Mouse (Mus musculus) megakaryocyte-erythroid progenitor cell, adult 5-6 weeks (primary cell): ENCODE measurements around the gene Dcaf10. TPM values are rescaled to one million over a fixed set of nuclear protein-coding genes. Genes with fewer than 3 reads are reported as not detected.
"Not testable (repeated sequence)": the region's sequence is repeated elsewhere in the genome, so short reads cannot be mapped to it uniquely, and the experiment has no call there.

Source experiments
- ATAC-seq: replicated peaks from 2 replicates; pipeline ENCODE4 v1.8.0; 2016; ENCODE audit warnings: mild to moderate bottlenecking, inconsistent platforms; ENCODE audit not compliant: severe bottlenecking, poor library complexity, low FRiP score, low TSS enrichment
- total RNA-seq, 2 experiments: library from RNA; stranded (forward) in 1 of 2; stranded (reverse) in 1 of 2; fragments of 200-1000, 215-1000 nt in 1 of 2; fragments of >200 nt in 1 of 2; fragmentation: Nextera tagmentation in 1 of 2; gene quantifications; 2 replicates each; pipeline ENCODE4 v1.2.3; 2014 to 2017

The Dcaf10 gene
- total RNA-seq (2014; fragmentation: Nextera tagmentation) (13.6 and 19.7 TPM in 2 replicates), total RNA-seq (2017) (10.9 and 11.9 TPM in 2 replicates)

DNA sequence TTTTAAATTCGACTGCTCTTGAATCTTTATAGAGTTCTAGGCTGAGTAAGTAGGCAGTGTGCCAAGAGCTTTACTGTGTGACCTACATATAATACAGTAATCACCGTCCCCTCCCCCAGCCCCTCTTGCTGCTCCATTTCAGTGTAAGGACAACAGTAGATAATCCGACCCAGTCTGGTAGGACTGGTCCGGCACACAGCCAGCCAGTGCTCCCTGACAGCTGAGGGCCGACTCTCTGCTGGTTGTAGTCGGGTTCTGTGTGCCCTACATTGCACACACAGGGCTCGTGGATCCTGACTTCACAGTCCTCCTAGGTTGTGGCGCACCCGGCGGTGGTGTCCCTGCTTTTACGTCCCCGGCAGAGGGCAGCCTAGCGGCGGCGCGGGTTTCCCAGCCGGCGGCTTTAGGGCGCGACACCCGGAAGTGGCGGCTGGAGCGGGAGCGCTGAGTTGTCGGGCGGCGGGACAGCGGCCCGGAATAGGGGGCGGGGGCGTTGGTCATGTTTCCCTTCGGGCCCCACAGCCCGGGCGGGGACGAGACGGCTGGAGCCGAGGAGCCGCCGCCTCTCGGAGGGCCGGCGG is at the start of gene Dcaf10:
Gene Dcaf10 (plus strand): TSS at position 433 of the 581 bp plus-strand sequence.
- peak; percentile 88 for ATAC-seq

DNA sequence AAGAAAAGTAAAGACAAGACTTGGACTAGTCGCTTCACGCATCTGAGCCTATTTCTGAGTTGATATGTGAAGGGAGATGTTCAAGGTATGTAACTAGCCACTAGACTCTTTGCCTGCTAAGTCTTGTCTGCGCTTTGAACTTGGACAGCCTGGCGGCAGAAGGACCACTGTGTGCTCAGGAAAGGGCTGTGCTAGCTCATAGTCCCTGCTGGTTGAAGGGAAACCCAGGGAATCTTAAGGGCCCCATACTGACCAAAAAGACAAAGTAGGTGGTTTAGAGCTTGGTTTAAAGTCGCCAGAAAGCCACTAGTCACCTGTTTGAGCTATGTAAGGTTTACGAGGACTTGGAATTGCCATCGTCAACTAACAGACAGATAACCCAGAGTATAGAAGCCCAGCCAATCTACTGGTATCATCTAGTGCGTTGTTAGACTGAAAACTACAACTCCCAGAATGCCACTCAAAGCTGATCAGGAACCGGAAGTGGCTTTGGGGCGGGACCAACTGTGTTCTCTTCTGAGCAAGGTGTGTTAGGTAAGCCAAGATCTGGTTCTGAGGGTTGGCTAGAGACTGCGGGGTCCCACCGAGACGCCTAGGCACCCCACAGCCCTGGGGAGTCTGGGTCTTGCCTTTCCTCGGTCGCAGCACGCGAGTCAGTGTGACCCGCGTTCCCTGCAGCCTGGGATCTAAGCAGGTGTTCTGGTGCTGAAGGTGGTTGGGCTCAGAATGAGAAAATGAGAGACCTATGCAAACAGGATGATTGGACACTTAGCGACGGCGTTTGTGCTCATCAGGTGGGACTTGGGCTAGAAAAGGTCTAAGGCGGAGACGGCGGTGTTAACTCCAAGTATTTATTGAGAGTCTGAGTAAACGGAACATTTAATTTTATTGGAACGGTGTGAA is 45.0 kb upstream of the Dcaf10 start, which contains the start of gene Trmt10b:
Gene Trmt10b (plus strand): TSS at position 466 of the 903 bp plus-strand sequence.
- peak; percentile 99 for ATAC-seq

GRCm38 (mm10) chr4:45305536-45305935 is 36.4 kb upstream of the Dcaf10 start:
- ATAC-seq: no peak

DNA sequence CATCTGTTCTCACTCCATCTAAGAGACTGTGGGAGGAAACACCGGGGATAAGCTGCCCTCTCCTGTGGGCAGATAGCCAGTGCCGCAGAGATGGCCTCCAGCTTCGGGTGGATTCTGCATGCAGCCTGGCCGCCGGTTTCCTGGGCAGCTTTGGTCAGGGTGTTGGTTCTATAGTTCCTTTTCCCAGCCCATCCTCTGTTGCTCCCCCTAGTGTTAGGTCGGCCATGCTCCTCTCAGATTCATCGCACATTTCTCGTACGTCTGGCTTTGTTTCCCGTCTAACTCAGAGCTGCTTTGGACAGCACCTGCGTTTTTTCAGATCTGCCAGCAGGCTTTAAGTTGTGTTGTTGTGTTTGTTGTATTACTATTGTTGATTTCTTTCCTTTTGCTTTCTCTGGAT is 33.9 kb upstream of the Dcaf10 start:
- peak; percentile 70; the same call in 1 of the 2 replicates for ATAC-seq

DNA sequence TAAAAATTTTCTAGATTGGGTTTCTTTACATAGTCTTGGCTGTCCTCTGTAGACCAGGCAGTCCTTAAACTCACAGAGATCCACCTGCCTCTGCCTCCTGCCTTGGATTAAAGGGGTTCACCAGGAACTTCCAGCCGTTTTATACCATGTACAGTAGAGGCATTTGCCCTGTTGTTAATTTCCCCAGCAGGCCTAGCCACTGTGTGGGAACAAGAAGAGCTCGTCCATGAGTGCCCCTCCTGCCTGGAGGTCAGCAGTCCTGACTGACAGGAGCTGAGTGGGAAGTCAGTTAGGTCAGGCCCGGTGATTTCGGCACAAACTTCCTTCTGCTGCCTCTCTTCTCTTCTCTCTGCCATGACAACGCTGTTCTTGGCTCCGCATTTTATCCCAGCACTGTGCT is 33.3 kb upstream of the Dcaf10 start:
- no peak for ATAC-seq

- ATAC-seq: no peak
These were observed 30.8 kb upstream of the Dcaf10 start for GRCm38 (mm10) chr4:45311056-45311455.

DNA sequence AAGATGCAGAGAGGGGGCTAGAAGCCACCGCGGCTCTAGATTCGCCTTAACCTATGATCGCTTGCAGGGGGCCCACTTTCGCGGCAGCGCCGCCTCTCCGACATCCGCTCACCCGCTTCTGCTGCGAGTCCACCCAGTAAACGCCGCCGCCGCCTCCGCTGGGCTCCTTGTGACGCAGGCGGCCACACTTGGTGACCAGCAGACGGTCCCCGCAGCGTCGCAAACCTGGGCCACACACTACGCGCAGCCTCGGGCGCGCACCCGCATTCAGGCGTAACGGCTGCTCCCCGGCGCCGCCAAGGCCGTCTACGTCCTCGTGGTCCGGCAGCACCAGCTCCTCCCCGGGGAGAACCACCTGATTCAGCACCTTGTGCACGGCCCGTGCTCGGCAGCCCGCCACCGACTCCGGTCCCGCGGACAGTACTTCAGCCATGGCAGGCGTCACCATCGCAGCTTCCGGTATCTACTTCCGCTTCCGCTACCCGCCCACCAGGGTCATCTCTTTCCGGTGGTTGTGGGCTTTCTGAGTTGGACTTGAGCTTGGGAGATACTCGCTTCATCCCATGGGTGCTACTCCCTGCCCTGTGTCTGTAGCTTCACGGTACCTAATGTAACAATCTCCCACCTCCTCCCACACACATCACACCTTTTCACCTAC is 21.6 kb upstream of the Dcaf10 start:
- peak; percentile 91 for ATAC-seq

DNA sequence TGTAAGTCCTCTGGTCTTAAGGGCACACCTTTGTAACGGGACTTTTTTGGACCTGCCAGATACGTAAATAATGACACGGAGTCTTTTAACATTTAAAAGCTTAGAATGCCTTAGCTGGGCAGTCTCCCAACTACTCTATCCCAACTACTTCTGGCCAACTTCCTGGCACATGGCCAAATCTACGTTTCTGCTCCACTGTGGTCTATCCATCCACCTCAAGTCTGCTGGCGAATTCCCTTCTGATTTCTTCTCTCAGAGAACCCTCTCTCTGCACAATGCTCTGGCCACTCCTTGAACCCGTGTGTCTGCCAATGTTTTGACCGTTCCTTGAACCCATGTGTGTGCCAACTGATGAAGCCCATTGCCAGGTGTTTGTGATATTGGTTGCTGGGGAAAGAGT is 10.8 kb upstream of the Dcaf10 start:
- no peak for ATAC-seq

DNA sequence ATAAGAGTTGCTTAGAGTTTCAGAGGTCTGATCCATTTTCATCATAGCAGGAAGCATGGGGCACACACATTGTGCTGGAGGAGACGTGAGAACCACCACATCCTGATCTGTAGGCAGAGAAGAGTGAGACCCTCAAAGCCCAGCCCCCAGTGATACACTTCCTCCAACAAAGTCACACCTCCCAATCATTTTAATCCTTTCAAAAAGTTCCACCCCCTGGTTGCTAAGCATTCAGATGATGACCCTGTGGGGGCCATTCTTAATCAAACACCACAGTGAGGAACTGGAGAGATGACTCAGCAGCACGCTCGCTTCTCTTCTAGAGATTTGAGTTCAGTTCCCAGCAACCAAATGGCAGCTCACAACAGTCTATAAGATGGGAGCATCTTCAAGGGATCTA is 9.4 kb upstream of the Dcaf10 start:
- ATAC-seq: no peak

DNA sequence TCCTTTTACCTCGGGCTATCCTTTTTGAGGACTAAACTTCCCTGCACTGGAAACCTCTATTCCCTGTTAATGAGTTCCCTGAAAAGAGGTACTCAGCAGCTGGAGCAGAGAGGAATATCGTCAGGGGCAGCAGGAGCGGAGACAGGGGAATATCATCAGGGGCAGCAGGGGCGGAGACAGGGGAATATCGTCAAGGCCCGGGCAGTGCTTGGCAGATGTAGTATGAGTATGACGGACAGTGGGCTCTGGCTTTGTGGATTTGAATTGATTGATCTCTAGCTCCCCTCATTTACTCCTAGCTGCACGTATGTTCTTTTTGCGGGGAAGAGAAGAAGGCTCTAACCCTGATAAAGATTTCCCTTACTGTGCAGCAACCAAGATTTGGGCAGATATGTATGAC is 675 bp upstream of the Dcaf10 start:
- ATAC-seq: peak; percentile 35; the same call in 1 of the 2 replicates

- peak; percentile 64 for ATAC-seq
These were observed 620 bp downstream of the Dcaf10 start, which contains the start of gene Exosc3 for GRCm38 (mm10) chr4:45342286-45343155. Gene Exosc3, minus strand, starts transcription at chr4:45342732.

DNA sequence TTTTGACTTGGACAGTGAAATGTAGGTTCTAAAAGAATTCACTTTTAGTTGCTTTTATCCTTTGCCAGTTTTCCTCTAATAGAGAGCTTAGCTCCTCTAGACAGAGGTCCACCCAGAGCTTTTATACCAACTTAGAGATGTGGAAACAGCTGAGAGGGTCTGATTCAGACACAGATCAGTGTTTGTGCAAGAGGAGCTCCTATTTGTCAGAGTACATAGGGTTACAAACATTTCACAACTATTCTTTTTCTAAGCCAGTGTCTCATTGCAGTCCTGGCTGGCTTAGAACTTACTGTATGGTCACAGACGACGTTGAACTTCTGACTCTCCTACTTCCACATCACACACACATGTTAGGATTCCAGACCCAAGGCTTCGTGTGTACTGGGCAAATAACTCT is 14.8 kb downstream of the Dcaf10 start:
- ATAC-seq: no peak

- ATAC-seq: no peak
These were observed 29.4 kb downstream of the Dcaf10 start for GRCm38 (mm10) chr4:45371261-45371660.

- ATAC-seq: no peak
These were observed 33.0 kb downstream of the Dcaf10 start for GRCm38 (mm10) chr4:45374879-45375278.

GRCm38 (mm10) chr4:45376573-45376972 is 34.7 kb downstream of the Dcaf10 start:
- ATAC-seq: no peak

DNA sequence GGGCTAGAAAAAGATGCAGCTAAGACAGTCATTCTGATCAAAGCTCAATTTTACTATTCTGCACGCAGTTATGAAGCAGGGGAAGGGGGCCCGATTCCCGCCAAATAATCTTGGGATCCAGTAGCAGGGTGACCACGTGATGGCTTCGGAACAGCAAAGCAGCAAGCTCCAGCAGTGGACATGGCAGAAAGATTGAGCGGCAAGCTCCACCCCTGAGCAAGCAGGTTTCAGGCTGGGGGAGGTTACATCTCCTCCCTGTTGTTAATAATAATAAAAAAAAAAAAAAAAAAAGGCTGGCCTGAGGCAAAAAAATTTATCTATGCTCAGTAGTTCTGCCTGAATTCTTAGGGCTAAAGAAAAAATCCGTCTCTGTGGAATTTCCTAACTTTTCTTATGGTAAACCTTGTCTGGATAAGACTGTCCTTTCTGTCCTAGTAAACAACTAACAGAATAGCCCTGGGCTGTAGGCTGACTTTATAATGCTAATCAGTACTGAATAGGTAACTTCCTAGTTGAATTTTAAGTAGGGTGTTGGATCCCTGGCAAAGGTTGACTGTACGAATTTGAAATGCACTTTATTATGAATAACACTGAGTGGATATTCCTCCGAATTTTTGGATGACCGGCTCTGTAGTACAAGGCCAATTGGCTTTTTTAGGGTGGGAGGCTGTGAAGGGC is 39.1 kb downstream of the Dcaf10 start:
- not testable (repeated sequence) for ATAC-seq

GRCm38 (mm10) chr4:45382133-45382532 is 40.2 kb downstream of the Dcaf10 start:
- ATAC-seq: not testable (repeated sequence)

DNA sequence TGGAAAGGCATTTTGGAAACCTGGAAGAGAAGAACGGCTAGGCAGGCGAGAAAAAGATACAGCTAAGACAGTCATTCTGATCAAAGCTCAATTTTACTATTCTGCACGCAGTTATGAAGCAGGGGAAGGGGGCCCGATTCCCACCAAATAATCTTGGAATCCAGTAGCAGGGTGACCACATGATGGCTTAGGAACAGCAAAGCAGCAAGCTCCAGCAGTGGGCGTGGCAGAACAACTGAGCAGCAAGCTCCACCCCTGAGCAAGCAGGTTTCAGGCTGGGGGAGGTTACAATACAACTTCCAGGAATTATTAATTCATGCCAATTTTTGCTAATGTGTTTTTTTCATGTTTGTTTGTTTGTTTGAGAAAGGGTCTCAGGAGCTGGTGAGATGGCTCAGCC is 45.4 kb downstream of the Dcaf10 start:
- ATAC-seq: not testable (repeated sequence)

DNA sequence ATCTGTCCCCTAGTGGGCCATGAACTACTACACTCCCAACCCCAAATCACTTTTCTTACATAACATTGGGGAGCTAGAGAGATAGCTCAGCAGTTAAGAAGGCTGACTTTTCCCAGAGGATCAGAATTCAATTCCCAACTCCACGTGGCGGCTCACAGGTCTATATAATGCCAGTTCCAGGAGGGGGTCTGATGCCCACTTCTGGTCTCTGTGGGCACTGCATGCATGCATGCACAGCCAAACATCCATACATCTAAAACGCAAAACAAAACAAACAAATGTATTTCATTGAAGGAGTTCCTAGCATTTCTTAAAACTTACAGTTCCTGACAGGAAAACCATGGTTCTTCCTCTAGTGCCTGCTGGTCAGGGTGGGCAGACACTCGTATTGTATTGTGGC is 50.2 kb downstream of the Dcaf10 start:
- ATAC-seq: no peak; the same call in 1 of the 2 replicates
